Mouse (Mus musculus): ENCODE measurements around the gene Smdt1. TPM values are rescaled to one million over a fixed set of nuclear protein-coding genes. Genes with fewer than 3 reads are reported as not detected.

Smdt1 gene
- polyA plus RNA-seq, 1 experiment: 665 TPM

DNA sequence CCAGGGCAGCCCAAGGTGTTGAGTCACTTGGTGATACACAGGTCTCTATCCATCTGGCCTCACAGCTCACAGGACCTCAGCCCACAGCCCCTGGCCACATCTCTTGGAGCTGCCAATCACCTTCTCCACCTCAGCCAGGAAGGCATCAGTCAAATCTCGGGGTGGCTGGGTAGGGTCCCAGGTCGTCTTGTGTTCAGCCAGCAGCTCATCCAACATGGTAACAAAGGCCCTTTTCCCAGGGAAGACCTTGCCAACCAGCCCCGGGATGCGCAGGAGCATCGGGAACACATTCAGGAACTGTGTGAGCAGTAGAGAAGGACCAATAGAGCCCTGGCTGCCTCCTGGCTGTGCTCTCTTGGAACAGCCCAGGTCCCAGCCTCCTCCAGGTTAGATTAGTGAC, 34.2 kb downstream of the Smdt1 start:
- TF ChIP-seq CEBPB (IDR thresholded peaks at IDR 0.05; ENCODE audit: insufficient read depth, poor library complexity, severe bottlenecking) (no peak), USF1 (IDR thresholded peaks at IDR 0.05; ENCODE audit: low read depth) (no peak), POLR2A (IDR thresholded peaks at IDR 0.05; ENCODE audit: insufficient read length, low read depth) (no peak), REST (IDR thresholded peaks at IDR 0.05; ENCODE audit: insufficient read depth, insufficient read length) (no peak), TCF12 (IDR thresholded peaks at IDR 0.05; ENCODE audit: insufficient read depth, poor library complexity, severe bottlenecking) (no peak), E2F4 (IDR thresholded peaks at IDR 0.05; ENCODE audit: insufficient read depth) (no peak), MAX (IDR thresholded peaks at IDR 0.05; ENCODE audit: low read depth) (no peak), SRF (IDR thresholded peaks at IDR 0.05; ENCODE audit: control insufficient read depth, insufficient read length, low read depth) (no peak)
- no peak overlapping the region for H3ac ChIP-seq (ENCODE audit: control insufficient read depth, insufficient read length)

GRCm38 (mm10) chr15:82374437-82374836, 35.7 kb downstream of the Smdt1 start:
- Histone ChIP-seq H3K27me3 (ENCODE audit: control insufficient read depth, insufficient read depth, insufficient read length) (peaks cover 4% of the 10 kb centered on the region), H3K4me2 (ENCODE audit: low read depth) (no peak overlapping the region)
- TF ChIP-seq POLR2A (IDR thresholded peaks at IDR 0.05; ENCODE audit: insufficient read length, low read depth) (no peak), MYOG (IDR thresholded peaks at IDR 0.05; ENCODE audit: control insufficient read depth in 1 of 3, insufficient read depth in 1 of 3, insufficient read length in 2 of 3, low read depth in 2 of 3) (no peak), TCF12 (IDR thresholded peaks at IDR 0.05; ENCODE audit: insufficient read depth, poor library complexity, severe bottlenecking) (no peak), POLR2AphosphoS2 (IDR thresholded peaks at IDR 0.05; ENCODE audit: insufficient read length, low read depth) (no peak), SRF (IDR thresholded peaks at IDR 0.05; ENCODE audit: control insufficient read depth, insufficient read length, low read depth) (no peak), E2F4 (IDR thresholded peaks at IDR 0.05; ENCODE audit: insufficient read depth) (no peak), USF1 (IDR thresholded peaks at IDR 0.05; ENCODE audit: low read depth) (no peak), MYOD1 (IDR thresholded peaks at IDR 0.05; ENCODE audit: control insufficient read depth in 1 of 3, insufficient read length in 2 of 3, low read depth in 2 of 3) (no peak), TCF3 (IDR thresholded peaks at IDR 0.05; ENCODE audit: insufficient read length, low read depth) (no peak), MAX (IDR thresholded peaks at IDR 0.05; ENCODE audit: low read depth) (no peak), REST (IDR thresholded peaks at IDR 0.05; ENCODE audit: insufficient read depth, insufficient read length) (no peak), CEBPB (IDR thresholded peaks at IDR 0.05; ENCODE audit: insufficient read depth, poor library complexity, severe bottlenecking) (no peak)

More for the DNA sequence above, 34.2 kb downstream of the Smdt1 start:
- H3K36me3 ChIP-seq (ENCODE audit: control insufficient read depth, insufficient read depth): no peaks in the 10 kb centered on the region
- H3K4me2 ChIP-seq (ENCODE audit: low read depth): no peak overlapping the region
- no peak overlapping the region for H3K4me3 ChIP-seq
- H3K79me2 ChIP-seq (ENCODE audit: control insufficient read depth, insufficient read depth): no peaks in the 10 kb centered on the region
- peaks cover 4% of the 10 kb centered on the region for H3K27me3 ChIP-seq (ENCODE audit: control insufficient read depth, insufficient read depth, insufficient read length)

DNA sequence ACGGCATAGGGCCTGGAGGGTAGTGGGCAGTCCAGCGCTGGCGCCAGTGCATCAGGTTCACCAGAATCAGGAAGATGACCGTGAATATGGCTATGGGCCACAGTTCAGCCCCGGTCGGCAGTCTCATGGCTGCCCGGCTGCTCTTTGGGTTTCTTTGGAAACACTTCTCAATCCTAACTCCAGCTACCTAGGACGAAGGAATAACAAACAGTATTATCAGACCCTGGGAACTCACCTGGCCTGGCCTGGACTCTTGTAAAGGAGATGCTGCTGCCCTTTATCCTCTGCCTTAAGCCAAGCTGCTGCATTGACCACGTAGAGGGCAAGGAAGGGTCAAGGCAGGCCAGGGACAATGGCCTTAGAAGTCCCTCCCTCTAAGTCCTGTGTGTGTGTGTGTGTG, 37.1 kb downstream of the Smdt1 start:
- no peak for TF ChIP-seq TCF3 (IDR thresholded peaks at IDR 0.05; ENCODE audit: insufficient read length, low read depth)
- TF ChIP-seq MYOG (IDR thresholded peaks at IDR 0.05; ENCODE audit: control insufficient read depth in 1 of 3, insufficient read depth in 1 of 3, insufficient read length in 2 of 3, low read depth in 2 of 3): no peak
- TF ChIP-seq E2F4 (IDR thresholded peaks at IDR 0.05; ENCODE audit: insufficient read depth): no peak
- no peak for TF ChIP-seq USF1 (IDR thresholded peaks at IDR 0.05; ENCODE audit: low read depth)
- no peak for TF ChIP-seq CEBPB (IDR thresholded peaks at IDR 0.05; ENCODE audit: insufficient read depth, poor library complexity, severe bottlenecking)
- TF ChIP-seq TCF12 (IDR thresholded peaks at IDR 0.05; ENCODE audit: insufficient read depth, poor library complexity, severe bottlenecking): no peak
- TF ChIP-seq POLR2AphosphoS2 (IDR thresholded peaks at IDR 0.05; ENCODE audit: insufficient read length, low read depth): no peak
- TF ChIP-seq MYOD1 (IDR thresholded peaks at IDR 0.05; ENCODE audit: control insufficient read depth in 1 of 3, insufficient read length in 2 of 3, low read depth in 2 of 3): no peak
- no peak for TF ChIP-seq POLR2A (IDR thresholded peaks at IDR 0.05; ENCODE audit: insufficient read length, low read depth)
- TF ChIP-seq REST (IDR thresholded peaks at IDR 0.05; ENCODE audit: insufficient read depth, insufficient read length): no peak
- no peak for TF ChIP-seq SRF (IDR thresholded peaks at IDR 0.05; ENCODE audit: control insufficient read depth, insufficient read length, low read depth)
- no peak for TF ChIP-seq MAX (IDR thresholded peaks at IDR 0.05; ENCODE audit: low read depth)
- Histone ChIP-seq H3K27me3 (ENCODE audit: control insufficient read depth, insufficient read depth, insufficient read length) (no peaks in the 10 kb centered on the region), H3K4me3 (no peak overlapping the region), H3ac (ENCODE audit: control insufficient read depth, insufficient read length) (no peak overlapping the region), H3K36me3 (ENCODE audit: control insufficient read depth, insufficient read depth) (no peaks in the 10 kb centered on the region), H3K79me2 (ENCODE audit: control insufficient read depth, insufficient read depth) (no peaks in the 10 kb centered on the region), H3K4me2 (ENCODE audit: low read depth) (no peak overlapping the region)

More at GRCm38 (mm10) chr15:82374437-82374836, 35.7 kb downstream of the Smdt1 start:
- H3K36me3 ChIP-seq (ENCODE audit: control insufficient read depth, insufficient read depth): no peaks in the 10 kb centered on the region
- no peaks in the 10 kb centered on the region for H3K79me2 ChIP-seq (ENCODE audit: control insufficient read depth, insufficient read depth)
- H3K4me3 ChIP-seq: no peak overlapping the region
- no peak overlapping the region for H3ac ChIP-seq (ENCODE audit: control insufficient read depth, insufficient read length)

GRCm38 (mm10) chr15:82376393-82377138, 37.8 kb downstream of the Smdt1 start:
- H3ac ChIP-seq (ENCODE audit: control insufficient read depth, insufficient read length): no peak overlapping the region
- no peaks in the 10 kb centered on the region for H3K27me3 ChIP-seq (ENCODE audit: control insufficient read depth, insufficient read depth, insufficient read length)
- H3K36me3 ChIP-seq (ENCODE audit: control insufficient read depth, insufficient read depth): no peaks in the 10 kb centered on the region
- H3K4me3 ChIP-seq: no peak overlapping the region
- no peak overlapping the region for H3K4me2 ChIP-seq (ENCODE audit: low read depth)
- no peaks in the 10 kb centered on the region for H3K79me2 ChIP-seq (ENCODE audit: control insufficient read depth, insufficient read depth)
- no peak for TF ChIP-seq MAX (IDR thresholded peaks at IDR 0.05; ENCODE audit: low read depth)
- TF ChIP-seq MYOD1 (IDR thresholded peaks at IDR 0.05; ENCODE audit: control insufficient read depth in 1 of 3, insufficient read length in 2 of 3, low read depth in 2 of 3): no peak
- TF ChIP-seq MYOG (IDR thresholded peaks at IDR 0.05; ENCODE audit: control insufficient read depth in 1 of 3, insufficient read depth in 1 of 3, insufficient read length in 2 of 3, low read depth in 2 of 3): no peak
- no peak for TF ChIP-seq TCF3 (IDR thresholded peaks at IDR 0.05; ENCODE audit: insufficient read length, low read depth)
- TF ChIP-seq E2F4 (IDR thresholded peaks at IDR 0.05; ENCODE audit: insufficient read depth): no peak
- no peak for TF ChIP-seq USF1 (IDR thresholded peaks at IDR 0.05; ENCODE audit: low read depth)
- TF ChIP-seq CEBPB (IDR thresholded peaks at IDR 0.05; ENCODE audit: insufficient read depth, poor library complexity, severe bottlenecking): no peak
- TF ChIP-seq SRF (IDR thresholded peaks at IDR 0.05; ENCODE audit: control insufficient read depth, insufficient read length, low read depth): no peak
- no peak for TF ChIP-seq REST (IDR thresholded peaks at IDR 0.05; ENCODE audit: insufficient read depth, insufficient read length)
- TF ChIP-seq POLR2A (IDR thresholded peaks at IDR 0.05; ENCODE audit: insufficient read length, low read depth): no peak
- TF ChIP-seq POLR2AphosphoS2 (IDR thresholded peaks at IDR 0.05; ENCODE audit: insufficient read length, low read depth): no peak
- no peak for TF ChIP-seq TCF12 (IDR thresholded peaks at IDR 0.05; ENCODE audit: insufficient read depth, poor library complexity, severe bottlenecking)

Measured in myocyte (in vitro differentiated cells).